In genomic region chr12:105961667-105962066, GRCm38 (mm10) we compare ENCODE assay signal across 10 mouse cellular contexts. TPM values are rescaled to one million over a fixed set of nuclear protein-coding genes. Genes with fewer than 3 reads are reported as not detected.
DNase-seq lines count a peak whose midpoint lies in the region; ATAC-seq and TF ChIP-seq lines count a peak whose summit lies in the region.
"Had no signal": no experiment of that assay in that cellular context is flagged by ENCODE, and none has a peak within 500 bp of the region (broad histone marks: within the 10 kb centered on the region; RNA-seq: fewer than 3 reads in every experiment).

No protein-coding gene starts in this region.

- H3K4me1 ChIP-seq in forebrain, embryonic 14.5 days (ENCODE audit: control insufficient read depth, insufficient read depth, low read length): peaks cover 41% of the 10 kb centered on the region
- H3K4me1 ChIP-seq in limb, embryonic 10.5 days: peaks cover 26% of the 10 kb centered on the region
- peaks cover 25% of the 10 kb centered on the region for H3K4me1 ChIP-seq in olfactory bulb, adult 2 months (ENCODE audit: control insufficient read depth, insufficient read depth, low read length)

- H3K9me3 ChIP-seq in forebrain, embryonic 14.5 days (replicated peaks; ENCODE audit: control insufficient read depth, low read length): no peaks in the 10 kb centered on the region
- H3K9me3 ChIP-seq in limb, embryonic 10.5 days (replicated peaks): no peaks in the 10 kb centered on the region

- TF ChIP-seq CTCF in left cerebral cortex, adult 2 months (IDR thresholded peaks at IDR 0.05): no peak
- TF ChIP-seq CTCF in olfactory bulb, adult 2 months (IDR thresholded peaks at IDR 0.05; ENCODE audit: insufficient read depth, low read depth, low read length): no peak

- H3K36me3 ChIP-seq in forebrain, embryonic 14.5 days (ENCODE audit: control insufficient read depth, insufficient read depth, low read length): no peaks in the 10 kb centered on the region
- no peaks in the 10 kb centered on the region for H3K36me3 ChIP-seq in limb, embryonic 10.5 days

- no peak for DNase-seq in left cerebral cortex, adult 2 months (ENCODE audit: extremely low spot score in 1 of 2, low spot score in 2 of 2)
- no peak for DNase-seq in left cerebral cortex, adult 11 months (ENCODE audit: low spot score)
- no peak for DNase-seq in forebrain, embryonic 14.5 days (ENCODE audit: low spot score)
- DNase-seq in limb, embryonic 10.5 days (ENCODE audit: low spot score): no peak
- no peak for DNase-seq in adrenal gland, adult 2 months
- DNase-seq: kidney, postnatal 10 days; lung, adult 2 months; right cerebral cortex, postnatal 14 days had no signal

- H3K27me3 ChIP-seq in forebrain, embryonic 14.5 days (replicated peaks; ENCODE audit: control insufficient read depth, insufficient read depth, low read length): no peaks in the 10 kb centered on the region
- H3K27me3 ChIP-seq in limb, embryonic 10.5 days (ENCODE audit: low read depth, poor library complexity, severe bottlenecking): peaks cover 67% of the 10 kb centered on the region

- peak overlapping the region; percentile 28; the same call in 1 of the 2 replicates for H3K27ac ChIP-seq in left cerebral cortex, adult 2 months
- peak overlapping the region; percentile 92 for H3K27ac ChIP-seq in forebrain, embryonic 14.5 days (ENCODE audit: low read depth, low read length)
- no peak overlapping the region for H3K27ac ChIP-seq in limb, embryonic 10.5 days
- peak overlapping the region; percentile 77 for H3K27ac ChIP-seq in olfactory bulb, adult 2 months (ENCODE audit: insufficient read depth, low read depth, low read length)

- no peak overlapping the region for H3K4me3 ChIP-seq in left cerebral cortex, adult 2 months
- H3K4me3 ChIP-seq in forebrain, embryonic 14.5 days (ENCODE audit: low read depth, low read length): peak overlapping the region; percentile 33; the same call in 1 of the 2 replicates
- peak overlapping the region; percentile 58; the same call in 1 of the 2 replicates for H3K4me3 ChIP-seq in limb, embryonic 10.5 days
- H3K4me3 ChIP-seq in olfactory bulb, adult 2 months (ENCODE audit: insufficient read depth, low read depth, low read length): no peak overlapping the region

- peak overlapping the region; percentile 69 for H3K4me2 ChIP-seq in forebrain, embryonic 14.5 days (ENCODE audit: low read length)

- intact Hi-C loops in left cerebral cortex, adult 2 months (cut with DNase I): loop anchor here (2.0 to 5.0 kb wide), 4 partner anchors 54 to 121 kb away; no protein-coding TSS in a partner anchor

- H3K9ac ChIP-seq in forebrain, embryonic 14.5 days (ENCODE audit: low read length): peak overlapping the region; percentile 59; the same call in 1 of the 2 replicates

- TF ChIP-seq POLR2A in olfactory bulb, adult 2 months (IDR thresholded peaks at IDR 0.05; ENCODE audit: insufficient read depth, low read depth, low read length): no peak

- no peak for ATAC-seq in forebrain, embryonic 14.5 days
- no peak for ATAC-seq in megakaryocyte-erythroid progenitor cell, adult 5-6 weeks (replicated peaks; ENCODE audit: low FRiP score, low TSS enrichment, poor library complexity, severe bottlenecking)

- WGBS in forebrain, embryonic 14.5 days: 4% methylated on average over 12 of the region's 12 CpGs
- 10% methylated on average over 12 of the region's 12 CpGs for WGBS in limb, embryonic 10.5 days
- 27% methylated on average over 12 of the region's 12 CpGs for WGBS in olfactory bulb, adult 2 months

RNA-seq across cellular contexts. Expression of gene Vrk1, which starts 48.4 kb away (rescaled TPM):
- total RNA-seq in left cerebral cortex, adult 2 months (2021): 10 to 100 TPM; 12.9 to 13.0 TPM
- 80.6 and 90.8 TPM in 2 replicates for polyA plus RNA-seq in forebrain, embryonic 14.5 days (2014; fragmentation: Nextera tagmentation; extraction: Ambion mirVana)
- polyA plus RNA-seq in limb, embryonic 10.5 days (2016; fragmentation: Nextera tagmentation; extraction: Ambion mirVana): 114 and 115 TPM in 2 replicates
- polyA plus RNA-seq in olfactory bulb, adult 2 months (2012; ENCODE audit: insufficient read depth, insufficient read length, low replicate concordance, missing spikeins): not detected in 2 replicates
- total RNA-seq in megakaryocyte-erythroid progenitor cell, adult 5-6 weeks (2014; fragmentation: Nextera tagmentation): 72.5 and 90.8 TPM in 2 replicates
- 149 and 178 TPM in 2 replicates for total RNA-seq in megakaryocyte-erythroid progenitor cell, adult 5-6 weeks (2017)
- total RNA-seq in adrenal gland, adult 2 months (2021): 10 to 100 TPM; 13.6 to 14.9 TPM
- polyA plus RNA-seq in adrenal gland, adult 2 months (2012; rRNA removed): 1.6 and 1.8 TPM in 2 replicates

Comparison
In these comparisons a context has a peak if more than half of its experiments do, and no peak if none do; other contexts are left out.
1. H3K4me3 ChIP-seq: peak in forebrain, embryonic 14.5 days (single experiment) and limb, embryonic 10.5 days (single experiment); none in left cerebral cortex, adult 2 months (single experiment) and olfactory bulb, adult 2 months (single experiment).